Mouse (Mus musculus): ENCODE measurements around the gene Fcho2.

Gene Fcho2

GRCm38 (mm10) chr13:98705501-98705900 lies 109.7 kb downstream of the Fcho2 start:
- DNase-seq: no peak

GRCm38 (mm10) chr13:98703786-98704185 lies 111.5 kb downstream of the Fcho2 start:
- no peak for DNase-seq

GRCm38 (mm10) chr13:98702361-98702760 lies 112.9 kb downstream of the Fcho2 start:
- DNase-seq: no peak

- DNase-seq: no peak
These were observed 114.0 kb downstream of the Fcho2 start for GRCm38 (mm10) chr13:98701309-98701675.

GRCm38 (mm10) chr13:98700661-98701308 lies 114.5 kb downstream of the Fcho2 start:
- no peak for DNase-seq

GRCm38 (mm10) chr13:98699982-98700540 lies 115.2 kb downstream of the Fcho2 start:
- no peak for DNase-seq

- peak in 1 of 2 experiments; percentile 45 for DNase-seq
These were observed 116.1 kb downstream of the Fcho2 start for GRCm38 (mm10) chr13:98699051-98699744.

GRCm38 (mm10) chr13:98696716-98697115 lies 118.5 kb downstream of the Fcho2 start:
- DNase-seq: no peak

GRCm38 (mm10) chr13:98695546-98695945 lies 119.7 kb downstream of the Fcho2 start:
- DNase-seq: peak; percentile 84 to 90

- DNase-seq: peak; percentile 75 to 78
These were observed 120.4 kb downstream of the Fcho2 start, which contains the start of gene Tmem171 for GRCm38 (mm10) chr13:98694773-98695314. TSS of gene Tmem171 (minus strand) at chr13:98694834.

- peak; percentile 17 to 38 for DNase-seq
These were observed 121.9 kb downstream of the Fcho2 start for GRCm38 (mm10) chr13:98693316-98693715.

- DNase-seq: no peak
These were observed 123.2 kb downstream of the Fcho2 start for GRCm38 (mm10) chr13:98691956-98692515.

- DNase-seq: no peak
These were observed 124.4 kb downstream of the Fcho2 start for GRCm38 (mm10) chr13:98690886-98691285.

GRCm38 (mm10) chr13:98689605-98690290 lies 125.5 kb downstream of the Fcho2 start:
- peak; percentile 64 to 79 for DNase-seq

GRCm38 (mm10) chr13:98687931-98688330 lies 127.3 kb downstream of the Fcho2 start:
- no peak for DNase-seq

- no peak for DNase-seq
These were observed 130.9 kb downstream of the Fcho2 start for GRCm38 (mm10) chr13:98684144-98684900.

- no peak for DNase-seq
These were observed 131.8 kb downstream of the Fcho2 start for GRCm38 (mm10) chr13:98683412-98683811.

GRCm38 (mm10) chr13:98680470-98681060 lies 134.7 kb downstream of the Fcho2 start:
- no peak for DNase-seq

- peak in 1 of 2 experiments; percentile 21 for DNase-seq
These were observed 135.6 kb downstream of the Fcho2 start for GRCm38 (mm10) chr13:98679631-98680041.

GRCm38 (mm10) chr13:98679230-98679629 lies 136.0 kb downstream of the Fcho2 start:
- no peak for DNase-seq

- DNase-seq: peak; percentile 46 to 60
These were observed 141.3 kb downstream of the Fcho2 start for GRCm38 (mm10) chr13:98673922-98674321.

All from kidney, postnatal 36 days (tissue).